Mouse (Mus musculus): ENCODE data around the gene Gna15. TPM values are rescaled to one million over a fixed set of nuclear protein-coding genes. Genes with fewer than 3 reads are reported as not detected.

Gene Gna15
- polyA plus RNA-seq, 1 experiment from 2014 or later, result 3.6 TPM

- H3K4me1 ChIP-seq (ENCODE audit: control insufficient read depth, insufficient read depth, low read length), result peaks cover 35% of the 10 kb centered on the region
Measured at GRCm38 (mm10) chr10:81559627-81560539, 35.9 kb upstream of the Gna15 start.

DNA sequence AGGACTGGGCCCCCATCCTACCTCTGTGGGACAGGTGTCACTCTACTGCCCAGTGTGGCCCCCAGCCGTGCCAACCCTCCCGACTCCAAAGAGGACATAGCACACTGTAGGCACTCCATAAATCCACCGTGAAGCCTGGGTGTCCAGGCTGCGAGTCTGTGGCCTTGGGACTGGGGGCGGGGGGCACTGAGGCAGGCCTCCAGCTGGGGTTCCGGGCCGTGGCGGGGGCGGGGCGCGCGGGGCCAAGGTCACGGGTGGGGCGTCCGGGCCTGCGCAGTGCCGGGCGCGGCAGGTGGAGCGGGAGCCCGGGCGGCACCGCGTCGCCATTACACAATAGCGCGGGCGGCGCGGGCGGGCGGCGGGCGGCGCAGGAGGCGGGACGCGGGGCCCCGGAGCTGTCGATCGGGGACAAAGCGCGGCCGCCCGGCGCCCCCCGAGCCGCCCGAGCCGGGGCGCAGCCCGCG, 35.2 kb upstream of the Gna15 start, which contains the start of gene Aes:
Aes (plus strand) TSS at position 326 of the 464 bp plus-strand sequence.
- H3K9ac ChIP-seq (replicated peaks; ENCODE audit: low read depth, low read length), result peak within 1 kb of the TSS; percentile 95
- H3K4me2 ChIP-seq (replicated peaks; ENCODE audit: low read depth, low read length), result peak within 1 kb of the TSS; percentile 53
- H3K4me1 ChIP-seq (ENCODE audit: control insufficient read depth, insufficient read depth, low read length), result peaks cover 28% of the 10 kb centered on the region
- under 1% methylated on average over 29 of the region's 53 CpGs for WGBS
- H3K27ac ChIP-seq (ENCODE audit: low read length), result peak within 1 kb of the TSS; percentile 95
- H3K9me3 ChIP-seq (ENCODE audit: control insufficient read depth, low read depth, low read length), result no peaks in the 10 kb centered on the region; the same call in 1 of the 2 replicates
- no peaks in the 10 kb centered on the region for H3K27me3 ChIP-seq (ENCODE audit: control insufficient read depth, insufficient read depth, low read length)
- peak; percentile 70 for ATAC-seq (ENCODE audit: insufficient number of reproducible peaks, insufficient read depth, low FRiP score, low read depth)
- peaks cover 10% of the 10 kb centered on the region for H3K36me3 ChIP-seq (ENCODE audit: control insufficient read depth, insufficient read depth, low read length)
- H3K4me3 ChIP-seq (ENCODE audit: low read depth, low read length), result peak within 1 kb of the TSS; percentile 96

More at GRCm38 (mm10) chr10:81559627-81560539, 35.9 kb upstream of the Gna15 start:
- H3K27ac ChIP-seq (ENCODE audit: low read length), result peak overlapping the region; percentile 95
- H3K27me3 ChIP-seq (ENCODE audit: control insufficient read depth, insufficient read depth, low read length), result no peaks in the 10 kb centered on the region
- H3K4me3 ChIP-seq (ENCODE audit: low read depth, low read length), result peak overlapping the region; percentile 96
- peak overlapping the region; percentile 95 for H3K9ac ChIP-seq (replicated peaks; ENCODE audit: low read depth, low read length)
- H3K4me2 ChIP-seq (replicated peaks; ENCODE audit: low read depth, low read length), result peak overlapping the region; percentile 53
- ATAC-seq (ENCODE audit: insufficient number of reproducible peaks, insufficient read depth, low FRiP score, low read depth), result peak; percentile 24; the same call in 1 of the 2 replicates
- WGBS, result 1% methylated on average over 29 of the region's 36 CpGs
- no peaks in the 10 kb centered on the region; the same call in 1 of the 2 replicates for H3K9me3 ChIP-seq (ENCODE audit: control insufficient read depth, low read depth, low read length)
- H3K36me3 ChIP-seq (ENCODE audit: control insufficient read depth, insufficient read depth, low read length), result peaks cover 16% of the 10 kb centered on the region

DNA sequence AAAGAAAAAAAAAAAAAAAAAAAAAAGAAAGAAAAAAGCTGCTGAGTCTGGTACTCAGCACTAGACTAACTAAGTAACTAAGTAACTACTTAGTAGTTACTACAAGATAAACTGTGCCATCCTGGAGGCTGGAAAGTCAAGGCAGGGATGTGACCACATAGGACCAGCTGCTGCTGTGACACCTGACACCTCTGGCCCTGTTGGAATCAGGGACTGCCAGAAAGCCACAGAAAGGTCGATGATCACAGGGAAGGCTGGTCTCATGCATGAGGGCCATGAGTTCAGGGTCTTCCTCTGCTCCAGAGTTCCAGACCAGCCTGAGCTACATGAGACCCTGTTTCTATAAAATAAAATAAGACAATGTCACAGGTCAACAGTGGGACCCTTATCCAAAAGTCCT, 33.5 kb upstream of the Gna15 start:
- Histone ChIP-seq H3K27ac (ENCODE audit: low read length) (no peak overlapping the region), H3K27me3 (ENCODE audit: control insufficient read depth, insufficient read depth, low read length) (no peaks in the 10 kb centered on the region), H3K4me3 (ENCODE audit: low read depth, low read length) (no peak overlapping the region), H3K9ac (replicated peaks; ENCODE audit: low read depth, low read length) (no peak overlapping the region), H3K4me1 (ENCODE audit: control insufficient read depth, insufficient read depth, low read length) (peaks cover 14% of the 10 kb centered on the region; the same call in 1 of the 2 replicates), H3K9me3 (ENCODE audit: control insufficient read depth, low read depth, low read length) (no peaks in the 10 kb centered on the region; the same call in 1 of the 2 replicates), H3K4me2 (replicated peaks; ENCODE audit: low read depth, low read length) (no peak overlapping the region), H3K36me3 (ENCODE audit: control insufficient read depth, insufficient read depth, low read length) (peaks cover 7% of the 10 kb centered on the region; the same call in 1 of the 2 replicates)
- WGBS, result 41% methylated on average over 1 of the region's 1 CpGs
- no peak for ATAC-seq (ENCODE audit: insufficient number of reproducible peaks, insufficient read depth, low FRiP score, low read depth)

DNA sequence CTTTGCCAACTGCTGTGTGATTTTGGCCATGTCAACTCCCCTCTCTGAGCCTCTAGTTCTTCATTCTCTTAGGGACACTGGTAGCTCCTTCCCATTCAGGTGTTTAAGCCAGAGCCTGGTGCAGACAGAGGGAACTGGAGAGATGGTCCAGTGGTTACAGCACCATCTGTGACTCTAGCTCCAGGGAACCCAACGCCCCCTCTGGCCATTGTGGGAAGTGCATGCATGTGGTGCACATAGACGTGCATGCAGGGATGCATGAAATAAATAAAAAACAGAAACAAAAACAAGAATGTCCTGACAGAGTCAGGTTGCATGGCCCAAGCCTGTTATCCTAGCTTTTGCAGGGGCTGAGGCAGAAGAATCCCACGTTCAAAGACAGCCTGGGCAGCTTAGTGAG, 32.3 kb upstream of the Gna15 start:
- no peak overlapping the region for H3K4me2 ChIP-seq (replicated peaks; ENCODE audit: low read depth, low read length)
- no peak overlapping the region for H3K9ac ChIP-seq (replicated peaks; ENCODE audit: low read depth, low read length)
- H3K27ac ChIP-seq (ENCODE audit: low read length), result no peak overlapping the region
- H3K36me3 ChIP-seq (ENCODE audit: control insufficient read depth, insufficient read depth, low read length), result peaks cover 2% of the 10 kb centered on the region; the same call in 1 of the 2 replicates
- H3K9me3 ChIP-seq (ENCODE audit: control insufficient read depth, low read depth, low read length), result no peaks in the 10 kb centered on the region; the same call in 1 of the 2 replicates
- H3K27me3 ChIP-seq (ENCODE audit: control insufficient read depth, insufficient read depth, low read length), result no peaks in the 10 kb centered on the region
- no peak for ATAC-seq (ENCODE audit: insufficient number of reproducible peaks, insufficient read depth, low FRiP score, low read depth)
- H3K4me3 ChIP-seq (ENCODE audit: low read depth, low read length), result no peak overlapping the region
- 76% methylated on average over 3 of the region's 3 CpGs for WGBS
- peaks cover 6% of the 10 kb centered on the region; the same call in 1 of the 2 replicates for H3K4me1 ChIP-seq (ENCODE audit: control insufficient read depth, insufficient read depth, low read length)

GRCm38 (mm10) chr10:81553807-81554755, 30.1 kb upstream of the Gna15 start:
- Histone ChIP-seq H3K4me3 (ENCODE audit: low read depth, low read length) (no peak overlapping the region), H3K4me2 (replicated peaks; ENCODE audit: low read depth, low read length) (no peak overlapping the region), H3K36me3 (ENCODE audit: control insufficient read depth, insufficient read depth, low read length) (no peaks in the 10 kb centered on the region), H3K27ac (ENCODE audit: low read length) (no peak overlapping the region), H3K9me3 (ENCODE audit: control insufficient read depth, low read depth, low read length) (no peaks in the 10 kb centered on the region; the same call in 1 of the 2 replicates), H3K9ac (replicated peaks; ENCODE audit: low read depth, low read length) (no peak overlapping the region), H3K27me3 (ENCODE audit: control insufficient read depth, insufficient read depth, low read length) (no peaks in the 10 kb centered on the region), H3K4me1 (ENCODE audit: control insufficient read depth, insufficient read depth, low read length) (peaks cover 2% of the 10 kb centered on the region; the same call in 1 of the 2 replicates)
- no peak for ATAC-seq (ENCODE audit: insufficient number of reproducible peaks, insufficient read depth, low FRiP score, low read depth)
- WGBS, result 76% methylated on average over 6 of the region's 6 CpGs

DNA sequence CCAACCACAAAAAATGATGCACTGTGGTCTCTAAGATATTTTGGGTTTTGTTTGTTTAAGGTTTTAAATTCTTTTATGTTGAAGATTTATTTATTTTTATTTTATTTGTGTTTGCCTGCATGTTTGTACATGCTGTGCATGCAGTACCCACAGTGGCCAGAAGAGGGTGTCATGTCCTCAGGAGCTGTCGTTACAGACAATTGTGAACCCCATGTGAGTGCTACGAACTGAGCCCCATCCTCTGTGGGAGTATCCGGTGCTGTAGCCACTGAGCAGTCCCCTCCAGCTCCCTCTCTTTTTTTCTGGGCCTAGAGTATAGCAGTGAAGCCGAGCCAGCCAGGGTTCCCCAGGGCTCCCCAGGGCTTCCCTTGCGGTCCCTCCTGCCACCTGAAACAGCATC, 29.2 kb upstream of the Gna15 start:
- Histone ChIP-seq H3K27ac (ENCODE audit: low read length) (no peak overlapping the region), H3K9ac (replicated peaks; ENCODE audit: low read depth, low read length) (no peak overlapping the region), H3K4me2 (replicated peaks; ENCODE audit: low read depth, low read length) (no peak overlapping the region), H3K9me3 (ENCODE audit: control insufficient read depth, low read depth, low read length) (no peaks in the 10 kb centered on the region; the same call in 1 of the 2 replicates), H3K36me3 (ENCODE audit: control insufficient read depth, insufficient read depth, low read length) (no peaks in the 10 kb centered on the region), H3K4me1 (ENCODE audit: control insufficient read depth, insufficient read depth, low read length) (peaks cover 2% of the 10 kb centered on the region; the same call in 1 of the 2 replicates), H3K4me3 (ENCODE audit: low read depth, low read length) (no peak overlapping the region), H3K27me3 (ENCODE audit: control insufficient read depth, insufficient read depth, low read length) (no peaks in the 10 kb centered on the region)
- WGBS, result 91% methylated on average over 5 of the region's 5 CpGs
- ATAC-seq (ENCODE audit: insufficient number of reproducible peaks, insufficient read depth, low FRiP score, low read depth), result no peak

DNA sequence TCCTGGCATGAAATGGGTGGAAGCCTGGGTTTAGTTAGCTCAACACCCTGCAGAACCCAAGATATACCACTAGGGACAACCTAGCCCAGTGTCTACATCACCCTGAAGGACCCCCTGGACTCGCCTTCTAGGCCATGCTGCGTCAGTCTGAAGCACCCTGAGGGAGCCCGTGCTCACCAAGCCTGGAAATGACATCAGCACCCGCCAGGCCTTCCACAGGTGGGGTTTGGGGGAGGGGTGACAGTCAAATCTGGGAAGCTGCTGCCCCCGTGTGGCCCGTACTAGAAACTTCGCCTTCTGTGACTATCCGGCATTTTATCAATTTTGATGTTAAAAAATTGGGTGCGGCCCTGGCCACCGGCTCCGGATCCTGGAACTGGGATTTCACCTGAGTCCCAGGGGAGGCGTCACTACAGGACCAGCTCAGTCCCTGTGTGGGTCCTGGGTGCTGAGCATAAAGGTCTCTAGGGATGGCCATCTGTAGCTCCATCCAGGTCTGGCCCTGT, 27.6 kb upstream of the Gna15 start:
- peak; percentile 91 for ATAC-seq (ENCODE audit: insufficient number of reproducible peaks, insufficient read depth, low FRiP score, low read depth)
- 3% methylated on average over 12 of the region's 12 CpGs for WGBS
- Histone ChIP-seq H3K9ac (replicated peaks; ENCODE audit: low read depth, low read length) (no peak overlapping the region), H3K4me2 (replicated peaks; ENCODE audit: low read depth, low read length) (no peak overlapping the region), H3K27me3 (ENCODE audit: control insufficient read depth, insufficient read depth, low read length) (no peaks in the 10 kb centered on the region), H3K36me3 (ENCODE audit: control insufficient read depth, insufficient read depth, low read length) (no peaks in the 10 kb centered on the region), H3K27ac (ENCODE audit: low read length) (no peak overlapping the region; the same call in 1 of the 2 replicates), H3K4me3 (ENCODE audit: low read depth, low read length) (no peak overlapping the region), H3K4me1 (ENCODE audit: control insufficient read depth, insufficient read depth, low read length) (peaks cover 2% of the 10 kb centered on the region; the same call in 1 of the 2 replicates), H3K9me3 (ENCODE audit: control insufficient read depth, low read depth, low read length) (no peaks in the 10 kb centered on the region; the same call in 1 of the 2 replicates)
